Mouse (Mus musculus) kidney, postnatal 14 days (tissue): ENCODE measurements at regions not wholly inside any gene's neighbourhood (a gene's known extent, or its start where the extent isn't known, plus 50 kb on each side); places are given as distances from the start of the nearest gene placed in this dataset.

ENCODE experiments used
- DNase-seq: peaks from one replicate; pipeline ENCODE4 v3.0.0; 2022; ENCODE audit warnings: mixed read lengths

DNA sequence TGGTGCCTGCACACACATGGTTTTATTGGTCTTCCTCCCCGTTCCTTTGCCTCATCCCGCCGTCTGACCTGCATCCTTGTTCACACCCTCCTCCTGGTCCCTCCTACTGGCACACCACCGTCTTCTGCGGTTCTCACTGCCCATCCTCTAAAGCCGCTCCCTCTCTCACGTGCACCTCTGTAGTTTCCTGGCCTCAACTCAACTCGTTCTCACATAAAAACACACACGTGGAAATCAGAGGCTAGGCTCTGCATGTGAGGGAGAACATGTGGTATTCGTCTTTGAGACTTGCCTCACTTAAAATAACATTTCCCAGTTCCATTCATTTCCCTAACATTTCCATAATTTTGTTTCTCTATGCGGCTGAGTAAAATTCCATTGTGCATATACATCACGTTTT, 69.5 kb downstream of the Aldh8a1 start:
- DNase-seq, result no peak

DNA sequence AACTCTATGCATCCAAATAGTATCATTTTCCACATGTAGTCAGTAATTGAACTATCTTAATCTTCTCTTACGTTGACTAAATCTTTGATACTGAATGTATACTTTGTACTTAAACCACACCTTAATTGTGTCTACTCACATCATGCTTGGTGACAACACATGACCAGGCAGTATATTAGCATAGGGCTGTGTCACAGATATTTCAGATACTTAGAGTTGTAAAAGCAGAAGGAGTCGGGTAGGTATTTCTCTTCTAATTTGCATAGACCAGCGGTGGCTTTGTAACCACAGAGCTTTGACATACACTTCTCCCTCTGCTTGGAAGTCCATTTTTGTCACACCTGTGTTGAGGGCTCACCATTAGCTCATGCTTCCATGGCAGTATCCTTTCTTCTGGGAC, 71.0 kb downstream of the Aldh8a1 start:
- DNase-seq, result no peak

DNA sequence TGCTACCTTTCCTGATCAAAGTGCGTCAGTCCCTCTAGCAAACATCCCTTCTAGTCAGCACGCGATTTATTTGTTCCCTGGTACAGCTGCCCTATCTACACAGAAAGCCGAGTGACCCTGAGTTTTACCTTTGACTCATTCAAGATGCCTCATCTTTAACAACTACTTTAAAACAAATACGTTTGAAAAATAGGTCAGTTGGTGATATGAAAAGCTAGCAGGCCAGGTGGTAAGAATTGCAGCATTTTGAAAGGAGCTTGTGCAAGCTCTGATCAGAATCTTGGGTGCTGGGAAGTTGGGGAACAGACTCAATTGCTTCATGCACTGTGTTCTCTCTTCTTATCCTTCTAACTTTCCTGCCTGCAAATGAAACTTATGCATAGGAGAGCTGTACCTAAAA, 71.9 kb downstream of the Aldh8a1 start:
- no peak for DNase-seq

DNA sequence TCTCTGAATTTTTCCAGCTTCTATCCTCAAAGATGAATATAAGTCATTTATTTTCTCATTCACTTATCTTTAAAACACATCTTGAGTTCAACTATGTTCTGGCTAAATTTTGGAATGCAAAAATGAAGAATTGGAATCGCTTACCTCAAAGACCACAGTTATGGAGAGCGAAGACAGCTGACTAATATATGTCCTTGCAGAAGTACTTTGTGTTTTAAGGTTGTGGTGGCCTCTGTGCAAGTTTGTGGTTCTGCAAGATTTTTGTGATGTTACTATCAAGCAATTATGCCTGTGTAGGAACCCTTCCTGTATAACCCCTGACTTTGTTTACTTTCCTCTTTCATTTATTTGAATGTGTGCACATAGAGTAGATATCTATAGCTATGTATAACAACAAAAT, 75.5 kb downstream of the Aldh8a1 start:
- no peak for DNase-seq

DNA sequence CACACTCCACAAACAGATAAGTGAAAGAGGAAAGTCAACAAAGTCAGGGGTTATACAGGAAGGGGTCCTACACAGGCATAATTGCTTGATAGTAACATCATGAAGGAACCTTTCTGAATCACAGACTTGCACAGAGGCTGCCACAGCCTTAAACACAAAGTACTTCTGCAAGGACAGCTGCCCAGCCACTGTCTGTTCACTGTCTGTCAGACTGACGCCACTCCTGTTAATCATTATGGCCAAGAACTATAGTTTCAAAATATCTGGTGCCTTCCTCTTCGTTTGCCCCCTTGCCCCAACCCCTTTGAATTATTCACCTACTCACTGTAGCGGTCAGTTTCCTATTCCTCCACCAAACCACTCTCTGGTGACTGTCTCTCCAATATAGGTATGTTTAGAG, 76.4 kb downstream of the Aldh8a1 start:
- peak; percentile 17 for DNase-seq

DNA sequence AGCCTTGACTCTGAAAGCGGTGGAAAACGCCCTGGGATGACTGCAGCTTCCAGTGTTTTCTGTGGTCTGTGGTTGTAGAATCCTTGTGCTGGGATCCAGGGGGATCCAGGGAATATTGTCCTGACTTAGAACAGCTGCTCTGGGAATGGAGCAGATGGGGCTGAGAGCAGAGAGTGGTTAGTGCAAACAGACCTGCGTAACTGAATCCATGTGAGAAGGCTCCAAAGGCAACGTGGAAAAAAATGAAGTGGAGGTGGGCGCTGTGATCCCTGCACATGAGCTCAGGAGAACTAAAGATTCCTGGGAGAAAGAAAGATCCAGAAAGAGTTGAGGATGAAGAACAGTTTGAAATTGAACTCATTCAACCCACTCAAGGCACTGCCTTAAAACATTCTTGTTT, 77.1 kb downstream of the Aldh8a1 start:
- no peak for DNase-seq

DNA sequence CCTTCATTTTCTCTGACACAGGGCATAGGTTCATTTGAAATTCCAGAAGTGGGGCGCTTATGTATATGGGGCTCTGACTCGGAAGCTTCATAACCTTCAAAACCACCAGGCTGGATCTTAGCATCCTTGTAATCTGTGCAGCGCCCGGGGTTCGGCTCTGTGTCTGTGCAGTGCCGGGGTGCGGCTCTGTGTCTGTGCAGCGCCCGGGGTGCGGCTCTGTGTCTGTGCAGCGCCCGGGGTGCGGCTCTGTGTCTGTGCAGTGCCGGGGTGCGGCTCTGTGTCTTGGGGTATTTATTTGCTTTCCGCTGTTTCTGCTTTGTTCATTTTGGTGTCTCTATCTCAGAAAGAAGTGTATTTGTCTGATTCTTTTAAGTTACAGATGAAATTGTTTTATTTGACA, 77.7 kb downstream of the Aldh8a1 start:
- no peak for DNase-seq

DNA sequence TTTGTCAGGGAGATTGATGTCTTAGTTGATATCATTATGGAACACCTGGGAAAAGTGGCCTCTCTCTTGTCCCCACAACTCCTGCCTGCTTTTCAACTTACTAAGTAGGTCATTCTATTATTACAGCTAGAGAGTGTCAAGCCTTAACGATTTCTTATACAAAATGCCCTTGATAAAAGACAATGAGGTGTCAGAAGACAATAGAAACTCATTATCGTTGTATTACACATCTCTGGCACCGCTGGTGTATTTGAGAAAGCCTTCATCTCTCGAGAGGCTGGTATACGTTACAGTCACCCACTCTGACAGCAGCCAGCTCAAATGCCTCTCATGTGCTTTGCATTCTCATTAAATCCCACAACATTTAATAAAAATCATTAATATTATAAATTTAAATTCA, 78.8 kb downstream of the Aldh8a1 start:
- no peak for DNase-seq

DNA sequence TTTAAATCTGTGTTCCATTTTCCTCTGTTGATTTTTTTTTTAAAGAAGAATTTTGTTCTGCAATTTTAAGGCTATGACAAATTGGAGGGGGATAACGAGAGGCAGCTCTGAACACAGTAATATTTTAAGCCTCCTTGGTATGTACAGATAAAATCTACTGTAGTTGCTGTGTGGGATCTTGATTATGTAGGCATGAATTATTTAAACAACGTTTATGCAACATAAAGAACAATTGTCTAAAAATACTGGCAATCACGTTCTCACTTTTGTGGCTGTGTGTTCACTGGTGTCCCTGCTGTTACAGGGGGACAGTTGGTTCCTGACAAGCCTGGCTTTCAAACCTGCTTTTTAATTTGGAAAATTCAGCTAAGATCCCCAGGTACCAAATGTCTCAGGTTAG, 79.3 kb downstream of the Aldh8a1 start:
- DNase-seq, result no peak

DNA sequence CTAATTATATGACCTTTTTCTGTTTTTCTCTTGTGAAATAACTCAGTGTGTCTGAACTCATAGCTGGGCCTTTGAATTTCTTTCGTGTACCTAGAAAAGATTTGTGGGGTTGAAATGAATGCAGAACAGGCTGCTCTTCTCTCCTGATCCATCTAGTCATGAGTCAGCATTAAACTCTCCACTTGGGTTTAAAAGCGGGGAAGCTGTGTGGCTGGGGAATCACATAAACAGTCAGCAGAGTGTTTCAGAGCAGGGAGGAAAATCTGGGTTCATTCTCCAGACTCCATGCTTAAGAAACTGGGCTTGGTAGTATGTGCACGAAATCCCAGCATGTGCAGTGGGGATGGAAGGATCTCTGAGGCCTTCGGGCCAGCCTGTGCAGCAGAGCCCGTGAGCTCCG, 79.9 kb downstream of the Aldh8a1 start:
- no peak for DNase-seq

DNA sequence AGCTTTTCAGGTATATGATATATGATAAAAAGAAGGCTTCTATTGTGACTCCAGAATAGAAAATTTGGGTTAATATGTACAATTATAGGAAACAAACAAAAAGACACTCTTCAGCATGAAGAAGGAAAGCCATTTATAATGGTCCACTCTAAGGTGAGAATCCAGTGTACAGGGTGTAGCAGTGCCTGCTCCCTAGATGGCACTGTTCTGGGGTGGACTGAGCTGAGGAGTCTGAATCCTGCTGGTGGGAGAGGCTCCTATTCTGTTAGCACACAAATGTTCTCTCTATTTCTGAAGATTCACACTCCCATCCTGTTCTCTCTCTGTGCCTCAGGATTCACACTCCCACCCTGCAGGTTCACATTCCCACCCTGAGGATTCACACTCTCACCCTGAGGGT, 81.5 kb downstream of the Aldh8a1 start:
- DNase-seq, result no peak

DNA sequence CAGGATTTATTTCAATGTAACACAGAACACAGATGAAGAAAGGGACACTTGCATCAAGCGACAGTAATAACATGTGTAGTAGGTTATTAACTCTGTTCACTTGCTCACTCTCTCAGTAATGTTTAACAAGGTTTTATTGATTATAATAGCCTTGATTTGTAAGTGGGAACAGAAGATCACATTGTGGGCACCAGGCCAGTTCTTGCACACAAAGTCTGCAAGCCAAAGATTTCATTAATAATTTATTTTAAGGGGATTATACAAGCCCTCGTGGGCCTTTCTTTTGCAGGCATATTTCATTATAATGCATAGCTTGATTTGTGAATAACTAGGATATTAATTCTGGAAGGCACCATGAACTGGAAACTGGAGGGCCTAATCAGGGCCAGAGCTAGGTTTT, 83.0 kb downstream of the Aldh8a1 start:
- DNase-seq, result peak; percentile 62

DNA sequence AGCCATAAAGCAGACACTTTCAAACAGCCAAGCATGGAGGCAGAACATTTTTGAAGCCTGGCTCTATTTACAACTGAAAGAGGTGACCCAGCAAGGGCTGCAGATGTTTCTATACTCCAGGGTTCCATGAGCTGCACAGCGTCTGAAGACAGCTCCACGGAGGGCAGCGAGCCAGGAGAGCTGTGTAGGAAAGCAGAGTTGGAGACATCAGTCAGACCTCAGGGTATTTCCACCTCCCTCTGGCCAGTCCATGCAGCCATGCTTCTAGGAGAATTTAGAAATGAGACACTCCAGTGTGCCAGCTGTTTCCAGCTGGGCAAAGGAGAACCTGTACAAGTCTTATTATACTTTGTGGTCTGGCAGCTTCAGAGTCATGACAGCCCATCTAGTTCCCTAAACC, 85.8 kb downstream of the Aldh8a1 start:
- peak; percentile 16 for DNase-seq

DNA sequence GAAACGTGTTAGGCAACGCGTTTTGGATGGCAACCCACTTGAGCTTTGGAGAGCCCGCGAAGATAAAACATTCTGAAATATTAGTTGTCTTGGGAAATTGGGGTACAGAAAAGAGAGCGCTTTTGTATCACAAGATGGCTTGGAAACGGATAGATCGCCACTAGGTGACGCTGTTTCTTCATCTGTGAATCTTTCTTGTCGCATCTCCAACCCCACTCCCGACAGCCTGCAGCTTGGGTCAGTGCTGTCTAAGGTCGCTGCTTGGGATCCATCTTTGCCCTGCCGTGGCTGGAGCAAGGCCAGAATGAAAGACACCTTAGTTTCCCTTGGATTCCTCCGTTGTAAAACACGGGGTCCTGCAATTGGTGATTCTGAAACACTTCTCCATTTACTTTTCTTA, 88.3 kb downstream of the Aldh8a1 start:
- peak; percentile 92 for DNase-seq

DNA sequence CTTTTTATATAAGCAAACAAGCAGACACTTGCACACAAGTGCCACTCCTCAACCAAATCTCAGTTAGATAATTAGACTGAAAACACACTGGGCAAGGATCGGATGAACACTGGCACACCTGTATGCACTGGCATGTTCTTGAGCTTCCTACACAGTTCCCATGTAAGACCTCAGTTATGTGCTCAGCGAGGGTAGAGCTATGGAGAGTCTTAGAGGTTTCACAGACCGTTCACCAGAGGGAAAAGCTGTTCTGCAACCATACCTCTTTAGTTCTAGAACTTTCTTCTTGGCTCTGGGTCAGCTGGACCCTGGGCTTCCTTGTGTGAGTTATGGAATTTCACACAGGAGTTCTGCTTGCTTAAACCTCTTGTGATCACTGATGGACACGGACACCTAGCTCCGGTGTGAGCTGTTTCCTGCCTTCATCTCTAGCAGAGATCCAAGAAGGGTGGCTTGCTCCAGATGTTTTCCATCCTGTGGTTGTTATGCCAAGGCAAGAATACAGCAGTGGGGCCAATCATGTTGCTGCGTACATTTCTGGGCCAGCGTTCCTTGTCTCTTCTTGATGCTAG, 88.8 kb downstream of the Aldh8a1 start:
- peak; percentile 25 for DNase-seq

DNA sequence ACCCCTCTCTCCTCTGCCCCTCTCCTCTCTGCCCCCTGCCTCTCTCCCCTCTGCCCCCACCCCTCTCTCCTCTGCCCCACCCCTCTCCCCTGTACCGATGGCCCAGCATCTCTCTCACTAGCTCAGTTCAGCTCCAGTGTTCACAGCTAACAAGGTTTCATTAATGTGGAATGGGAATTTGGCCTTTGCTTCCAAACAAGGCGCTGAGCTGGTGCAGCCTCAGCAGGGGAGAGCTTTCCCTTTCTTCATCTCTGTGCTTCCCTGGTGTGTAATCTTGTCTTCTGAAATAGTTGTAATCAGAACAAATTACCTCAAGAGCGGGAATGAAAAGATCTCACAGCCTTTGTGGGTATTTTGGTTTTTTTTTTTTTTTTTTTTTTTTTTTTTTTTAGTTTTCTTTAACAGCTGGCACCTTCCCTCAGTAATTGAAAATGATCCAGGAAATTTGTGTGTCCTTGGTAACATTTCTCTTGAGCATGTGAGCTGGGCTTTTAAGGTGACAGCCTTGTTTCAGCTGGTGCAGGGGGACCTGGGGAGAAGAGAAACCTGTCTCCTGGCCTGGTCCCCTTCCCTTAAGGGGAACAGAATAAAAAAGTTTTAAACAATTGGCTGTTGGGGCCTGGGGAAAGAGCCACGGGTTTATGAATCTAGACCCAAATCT, 90.5 kb downstream of the Aldh8a1 start:
- peak; percentile 36 for DNase-seq

DNA sequence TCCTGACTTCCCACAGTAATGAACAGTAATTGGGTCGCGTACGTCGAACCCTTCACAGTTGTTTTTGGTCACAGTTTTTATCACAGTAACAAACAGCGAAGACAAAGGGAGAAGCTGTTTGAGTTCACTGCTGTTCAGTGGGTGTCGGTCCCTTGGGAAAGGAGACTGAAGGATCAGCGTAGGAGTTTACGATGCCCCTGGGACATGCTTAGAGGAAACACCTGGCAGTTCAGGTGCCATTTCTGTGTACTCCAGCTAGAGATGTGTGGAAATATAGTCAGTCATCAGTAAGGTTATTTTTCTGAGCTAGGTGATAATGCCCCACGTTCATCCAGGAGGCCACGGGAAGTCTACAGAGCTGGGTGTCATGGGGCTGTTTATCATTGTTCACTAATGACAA, 91.3 kb downstream of the Aldh8a1 start:
- no peak for DNase-seq

DNA sequence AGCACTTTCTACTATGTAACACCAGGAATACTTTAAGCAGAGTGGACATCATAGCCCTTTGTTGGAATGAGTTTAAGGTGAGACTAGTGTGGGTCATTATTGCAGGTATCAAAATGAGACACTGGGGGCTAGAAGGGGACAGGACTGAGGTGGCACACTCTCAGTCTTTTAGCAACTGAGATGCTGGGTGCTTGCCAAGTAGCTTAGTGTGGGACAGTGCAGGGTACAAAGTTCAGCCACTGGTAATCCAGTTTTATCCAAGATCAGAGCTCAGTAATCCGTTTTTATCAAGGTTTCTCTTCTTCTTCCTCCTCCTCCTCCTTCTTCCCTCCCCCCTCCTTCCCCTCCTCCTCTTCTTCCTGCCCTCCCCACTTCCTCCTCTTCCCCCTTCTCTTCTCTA, 92.9 kb downstream of the Aldh8a1 start:
- DNase-seq, result peak; percentile 71

DNA sequence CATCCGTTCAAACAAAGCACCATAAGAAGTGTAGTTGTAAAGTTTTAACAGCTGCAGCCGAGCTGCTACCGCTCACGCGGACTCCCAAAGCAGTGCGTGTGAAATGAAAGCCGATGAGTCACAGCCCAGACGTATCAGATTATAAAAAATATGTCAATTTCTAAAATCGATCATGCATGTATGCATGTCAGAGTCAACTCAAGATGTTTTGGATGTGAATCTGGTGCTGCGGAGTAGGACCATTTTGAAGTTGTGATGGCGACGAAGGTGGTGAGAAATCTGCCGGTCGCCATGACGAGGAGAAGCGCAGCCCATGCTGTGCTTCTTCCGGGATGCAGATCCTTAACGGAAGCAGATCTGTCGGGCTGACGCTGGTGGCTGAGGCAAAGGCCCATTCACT, 93.5 kb downstream of the Aldh8a1 start:
- DNase-seq, result no peak

DNA sequence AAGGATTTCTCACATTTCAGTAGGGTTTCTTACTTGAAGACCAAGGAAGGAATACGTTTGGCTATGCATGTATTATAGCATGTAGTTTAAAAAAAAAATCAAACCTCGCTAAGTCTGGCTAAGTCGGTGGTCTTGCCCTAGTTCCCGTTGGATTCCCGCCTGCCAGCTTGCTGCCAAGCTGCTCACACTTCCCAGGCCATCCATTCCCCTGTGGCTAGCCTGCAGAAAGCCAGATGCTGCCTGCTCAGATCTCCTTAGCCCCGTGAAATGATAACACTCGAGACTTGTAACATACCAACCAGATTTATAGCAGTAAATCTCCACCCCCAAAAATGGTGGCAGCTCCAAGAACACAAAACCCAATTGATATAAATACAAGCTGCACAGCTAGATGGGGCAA, 97.2 kb downstream of the Aldh8a1 start:
- DNase-seq, result no peak

DNA sequence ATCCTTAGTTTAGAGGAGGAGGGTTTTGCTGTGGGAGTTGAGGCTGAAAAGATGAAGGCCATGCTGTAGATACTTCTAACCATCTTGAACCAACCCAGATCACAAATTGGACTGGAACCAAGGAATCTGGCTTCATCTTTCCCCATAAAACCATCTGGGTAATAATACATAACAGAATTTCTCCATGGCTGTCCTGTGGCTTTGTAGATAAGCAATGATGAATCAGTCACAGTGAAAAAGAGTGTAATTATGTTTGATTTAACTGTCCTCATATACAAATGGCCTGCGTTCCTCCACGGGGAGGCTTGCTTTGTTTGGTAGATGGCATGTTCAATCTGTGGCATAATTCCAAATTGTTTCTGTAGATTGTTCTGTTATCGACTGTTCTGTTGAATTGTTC, 100.9 kb downstream of the Aldh8a1 start:
- no peak for DNase-seq

DNA sequence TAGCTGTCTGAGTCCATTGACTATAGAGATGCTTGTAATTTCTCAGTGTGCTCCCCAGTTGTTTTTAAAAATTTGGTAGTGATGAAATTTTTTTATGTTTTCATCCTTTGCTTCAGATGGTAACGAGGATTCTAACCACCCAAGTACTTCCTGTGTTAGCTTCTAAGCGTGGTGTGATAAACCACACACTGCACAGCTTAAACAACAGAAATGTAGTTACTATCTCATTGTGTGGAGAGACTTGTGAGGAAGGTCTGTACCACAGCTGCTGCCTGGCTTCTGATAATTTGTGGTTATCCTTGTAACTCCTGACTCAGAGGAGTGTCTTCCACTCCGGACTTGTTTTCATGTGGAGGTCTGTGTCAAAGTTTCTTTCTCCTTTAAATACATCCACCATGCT, 102.3 kb downstream of the Aldh8a1 start:
- DNase-seq, result no peak

DNA sequence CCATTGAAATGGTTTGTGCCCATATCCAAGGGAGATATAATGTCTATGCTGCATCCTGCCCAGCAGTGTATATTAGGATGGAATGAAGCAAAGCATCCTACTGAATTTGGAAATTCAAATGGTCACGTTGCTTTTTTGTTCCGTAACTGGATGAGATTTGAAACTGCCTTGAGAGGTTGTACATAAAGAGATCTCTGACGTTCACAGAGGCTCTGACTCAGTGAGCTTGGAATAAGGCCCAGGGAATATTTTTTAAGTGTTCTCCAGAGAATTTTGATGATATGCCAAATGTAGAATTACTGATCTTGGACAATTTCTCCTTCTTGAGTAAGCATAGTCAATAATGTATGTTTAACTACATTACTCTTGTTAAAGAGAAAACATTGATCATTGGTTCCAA, 104.2 kb downstream of the Aldh8a1 start:
- no peak for DNase-seq

DNA sequence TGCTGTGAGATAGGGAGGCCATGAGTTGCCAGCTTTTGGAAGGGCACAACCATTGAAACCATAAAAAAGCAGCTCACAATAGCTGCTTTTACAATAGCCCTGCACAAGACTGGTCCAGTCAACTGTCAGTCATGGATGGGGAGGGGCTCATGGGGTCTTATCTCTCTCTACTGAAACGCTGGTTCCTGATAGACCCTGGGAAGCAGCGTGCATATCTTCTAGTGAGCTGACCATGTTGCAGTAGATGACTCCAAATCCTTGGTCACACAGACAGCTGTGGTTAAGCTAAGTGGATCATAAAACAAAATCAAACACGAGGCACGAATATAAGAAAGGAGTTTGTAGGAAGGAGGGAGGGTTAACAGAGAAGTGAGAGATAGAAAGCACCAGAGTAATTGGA, 105.0 kb downstream of the Aldh8a1 start:
- DNase-seq, result no peak

DNA sequence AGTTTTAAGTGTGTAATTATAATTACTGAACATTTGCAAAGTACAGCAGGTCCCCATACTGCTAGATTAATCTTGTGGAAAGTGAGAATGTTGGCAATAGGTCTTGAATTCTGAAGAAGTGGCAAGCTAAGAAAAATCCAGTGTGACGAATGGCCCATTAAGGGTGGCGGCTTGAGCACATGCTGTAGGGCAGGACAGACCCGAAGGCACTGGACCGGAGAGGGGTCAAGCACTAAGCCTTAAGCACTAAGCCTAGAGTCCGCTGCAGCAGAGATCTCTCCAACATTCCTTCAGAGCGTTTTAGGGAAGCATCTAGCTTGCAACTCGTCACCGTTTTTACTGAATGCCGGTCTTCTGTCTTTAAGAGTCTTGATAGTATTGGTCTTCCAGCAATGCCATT, 105.6 kb downstream of the Aldh8a1 start:
- peak; percentile 39 for DNase-seq
